Mouse (Mus musculus) c-Kit-positive CD71-positive TER-119-negative erythroid progenitor cells, embryonic 14.5 days (primary cell): ENCODE measurements around the gene Pou2f1.

Source experiments
- DNase-seq: peaks from one replicate; pipeline ENCODE4 v3.0.0-alpha.2; 2013; ENCODE audit warnings: low read depth

Gene Pou2f1

GRCm38 (mm10) chr1:165848417-165848816, 154.1 kb downstream of the Pou2f1 start:
- no peak for DNase-seq

GRCm38 (mm10) chr1:165845366-165845765, 157.1 kb downstream of the Pou2f1 start:
- no peak for DNase-seq

- no peak for DNase-seq
Observed at GRCm38 (mm10) chr1:165844956-165845355, 157.5 kb downstream of the Pou2f1 start.

- DNase-seq = no peak
Observed at GRCm38 (mm10) chr1:165844466-165844951, 158.0 kb downstream of the Pou2f1 start.

- no peak for DNase-seq
Observed at GRCm38 (mm10) chr1:165843586-165843985, 158.9 kb downstream of the Pou2f1 start.

- DNase-seq = no peak
Observed at GRCm38 (mm10) chr1:165842170-165842569, 160.3 kb downstream of the Pou2f1 start.

GRCm38 (mm10) chr1:165840548-165841230, 161.8 kb downstream of the Pou2f1 start:
- no peak for DNase-seq

- no peak for DNase-seq
Observed at GRCm38 (mm10) chr1:165839201-165839600, 163.3 kb downstream of the Pou2f1 start.

- DNase-seq = no peak
Observed at GRCm38 (mm10) chr1:165837546-165837945, 164.9 kb downstream of the Pou2f1 start.

- no peak for DNase-seq
Observed at GRCm38 (mm10) chr1:165836461-165836860, 166.0 kb downstream of the Pou2f1 start.

GRCm38 (mm10) chr1:165834633-165834975, 167.9 kb downstream of the Pou2f1 start:
- no peak for DNase-seq

- no peak for DNase-seq
Observed at GRCm38 (mm10) chr1:165833910-165834632, 168.4 kb downstream of the Pou2f1 start.

- DNase-seq = no peak
Observed at GRCm38 (mm10) chr1:165833244-165833643, 169.2 kb downstream of the Pou2f1 start.

GRCm38 (mm10) chr1:165829890-165830289, 172.6 kb downstream of the Pou2f1 start:
- DNase-seq = no peak

- DNase-seq = no peak
Observed at GRCm38 (mm10) chr1:165828615-165829014, 173.9 kb downstream of the Pou2f1 start.

GRCm38 (mm10) chr1:165828173-165828572, 174.3 kb downstream of the Pou2f1 start:
- DNase-seq = no peak

GRCm38 (mm10) chr1:165822031-165822430, 180.4 kb downstream of the Pou2f1 start:
- no peak for DNase-seq

- no peak for DNase-seq
Observed at GRCm38 (mm10) chr1:165819147-165819546, 183.3 kb downstream of the Pou2f1 start.

- DNase-seq = peak; percentile 80
Observed at GRCm38 (mm10) chr1:165818145-165818860, 184.2 kb downstream of the Pou2f1 start.

- no peak for DNase-seq
Observed at GRCm38 (mm10) chr1:165817264-165817663, 185.2 kb downstream of the Pou2f1 start.

GRCm38 (mm10) chr1:165816391-165816790, 186.1 kb downstream of the Pou2f1 start:
- DNase-seq = no peak
